Mouse (Mus musculus) G1E (cell line): Measurements from ENCODE around the gene A630001G21Rik.

Source experiments
- CTCF ChIP-seq: IDR thresholded peaks from 2 replicates; pipeline ENCODE4 v1.5.1; 2012; ENCODE audit warnings: low read depth, low read length, inconsistent platforms, mixed read lengths
- TAL1 ChIP-seq: conservative IDR thresholded peaks from 2 replicates; pipeline ENCODE4 v1.6.1; 2012; ENCODE audit warnings: low read depth, low read length, inconsistent platforms, mixed read lengths

- TF ChIP-seq CTCF (no peak), TAL1 (no peak)
These were observed 3.3 kb downstream of the A630001G21Rik start for GRCm38 (mm10) chr1:85775136-85775535.
